Mouse (Mus musculus): ENCODE measurements around the gene Pip5k1a. TPM values are rescaled to one million over a fixed set of nuclear protein-coding genes. Genes with fewer than 3 reads are reported as not detected.
"Not testable (repeated sequence)": the region's sequence is repeated elsewhere in the genome, so short reads cannot be mapped to it uniquely, and the experiment has no call there.

The Pip5k1a gene
- polyA plus RNA-seq, 1 experiment from 2014 or later, result 12.5 TPM

DNA sequence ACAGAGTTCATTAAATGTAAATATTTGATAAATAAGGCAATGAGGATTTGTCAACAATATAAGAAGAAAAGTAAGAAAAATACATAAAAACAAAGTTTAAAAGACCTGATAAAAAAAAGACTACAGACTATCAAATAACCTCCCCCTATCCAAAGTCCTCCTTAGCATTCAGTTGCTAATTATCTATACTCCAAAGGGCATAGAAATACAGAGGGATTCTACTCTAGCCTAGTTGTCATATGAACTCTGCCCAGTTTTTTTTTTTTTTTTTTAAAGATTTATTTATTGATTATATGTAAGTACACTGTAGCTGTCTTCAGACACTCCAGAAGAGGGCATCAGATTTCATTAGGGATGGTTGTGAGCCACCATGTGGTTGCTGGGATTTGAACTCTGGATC lies 578 bp upstream of the Pip5k1a start:
- peak overlapping the region; percentile 43; the same call in 1 of the 2 replicates for H3K9ac ChIP-seq (ENCODE audit: low read length)
- not testable (repeated sequence) for H3K27me3 ChIP-seq (replicated peaks; ENCODE audit: control insufficient read depth, insufficient read depth, low read length); H3K27ac ChIP-seq (ENCODE audit: low read depth); H3K36me3 ChIP-seq (ENCODE audit: control insufficient read depth, insufficient read depth, low read length); H3K9me3 ChIP-seq (ENCODE audit: control insufficient read depth, low read length); DNase-seq (ENCODE audit: low spot score); ATAC-seq (replicated peaks; ENCODE audit: low FRiP score, low TSS enrichment, low read depth)
- peak overlapping the region; percentile 84 for H3K4me2 ChIP-seq (ENCODE audit: low read length)
- H3K4me3 ChIP-seq (ENCODE audit: low read depth, low read length), result peak overlapping the region; percentile 85
- peaks cover 16% of the 10 kb centered on the region for H3K4me1 ChIP-seq (replicated peaks; ENCODE audit: control insufficient read depth, insufficient read depth, low read length)

DNA sequence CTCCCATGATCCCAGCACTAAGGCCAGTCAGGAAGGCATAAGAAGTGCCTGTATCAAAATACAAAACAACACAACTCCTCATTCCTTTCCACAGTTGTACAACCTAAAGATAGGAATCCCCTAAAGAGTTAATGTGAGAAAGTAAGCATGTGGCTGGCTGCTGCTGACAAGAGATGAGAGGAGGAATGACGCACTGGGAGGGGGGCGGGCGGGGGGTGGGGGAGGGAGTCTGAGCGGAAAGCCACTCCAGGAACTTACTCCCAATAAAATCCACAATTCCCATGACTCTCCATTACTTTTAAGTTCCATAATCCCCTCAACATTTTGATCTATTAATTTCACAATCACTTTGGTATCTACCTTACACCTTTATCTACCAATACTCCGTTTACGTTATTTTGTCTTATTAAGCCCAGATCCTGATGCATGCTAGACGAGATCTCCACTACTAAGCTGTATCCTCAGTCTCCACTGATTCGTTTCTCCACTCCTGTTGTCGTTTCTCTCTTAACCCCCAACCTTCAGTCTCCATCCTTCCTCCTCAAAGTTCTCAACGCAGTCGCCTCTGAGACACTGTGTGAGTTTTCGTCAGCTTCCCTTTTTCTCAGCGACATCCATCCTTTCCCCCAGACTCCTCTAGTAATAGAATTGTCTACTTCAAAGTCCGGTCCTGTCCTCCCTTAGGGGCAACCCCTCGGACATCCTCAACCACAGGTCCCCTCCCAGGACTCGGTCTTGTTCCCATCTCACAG lies 968 bp downstream of the Pip5k1a start:
- H3K4me2 ChIP-seq (ENCODE audit: low read length), result peak overlapping the region; percentile 84
- peaks cover 10% of the 10 kb centered on the region for H3K4me1 ChIP-seq (replicated peaks; ENCODE audit: control insufficient read depth, insufficient read depth, low read length)
- peak overlapping the region; percentile 80 for H3K9ac ChIP-seq (ENCODE audit: low read length)
- ATAC-seq (replicated peaks; ENCODE audit: low FRiP score, low TSS enrichment, low read depth), result no peak; the same call in 1 of the 2 replicates
- H3K4me3 ChIP-seq (ENCODE audit: low read depth, low read length), result peak overlapping the region; percentile 85
- DNase-seq (ENCODE audit: low spot score), result no peak
- H3K9me3 ChIP-seq (ENCODE audit: control insufficient read depth, low read length), result no peaks in the 10 kb centered on the region
- H3K27me3 ChIP-seq (replicated peaks; ENCODE audit: control insufficient read depth, insufficient read depth, low read length), result no peaks in the 10 kb centered on the region
- peak overlapping the region; percentile 69 for H3K27ac ChIP-seq (ENCODE audit: low read depth)
- H3K36me3 ChIP-seq (ENCODE audit: control insufficient read depth, insufficient read depth, low read length), result peaks cover 9% of the 10 kb centered on the region; the same call in 1 of the 2 replicates
- WGBS, result under 1% methylated on average over 16 of the region's 16 CpGs

DNA sequence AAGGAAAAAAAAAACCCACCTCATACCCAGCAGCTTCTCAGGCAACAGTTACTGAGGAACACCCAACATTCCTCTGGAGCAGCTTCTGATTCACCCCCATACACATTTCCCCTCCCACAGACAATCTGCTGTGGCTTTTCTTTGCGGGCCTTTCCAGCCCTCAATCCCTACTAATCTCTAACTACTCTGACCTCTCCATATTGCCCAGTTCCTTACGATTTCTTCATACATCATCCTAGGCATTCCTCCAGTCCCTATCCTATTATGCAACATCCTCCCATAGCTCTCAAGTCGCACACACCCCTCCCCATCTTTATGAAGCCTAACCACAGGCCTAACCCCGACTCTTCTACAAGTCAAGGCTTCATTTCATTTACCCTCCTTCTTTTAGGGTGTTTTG lies 1.6 kb downstream of the Pip5k1a start:
- no peak overlapping the region for H3K27ac ChIP-seq (ENCODE audit: low read depth)
- H3K9ac ChIP-seq (ENCODE audit: low read length), result peak overlapping the region; percentile 80
- 47% methylated on average over 4 of the region's 4 CpGs for WGBS
- peak overlapping the region; percentile 85 for H3K4me3 ChIP-seq (ENCODE audit: low read depth, low read length)
- peak overlapping the region; percentile 84 for H3K4me2 ChIP-seq (ENCODE audit: low read length)
- peaks cover 10% of the 10 kb centered on the region; the same call in 1 of the 2 replicates for H3K36me3 ChIP-seq (ENCODE audit: control insufficient read depth, insufficient read depth, low read length)
- DNase-seq (ENCODE audit: low spot score) (no peak), ATAC-seq (replicated peaks; ENCODE audit: low FRiP score, low TSS enrichment, low read depth) (no peak)
- H3K27me3 ChIP-seq (replicated peaks; ENCODE audit: control insufficient read depth, insufficient read depth, low read length), result no peaks in the 10 kb centered on the region
- no peaks in the 10 kb centered on the region for H3K9me3 ChIP-seq (ENCODE audit: control insufficient read depth, low read length)
- H3K4me1 ChIP-seq (replicated peaks; ENCODE audit: control insufficient read depth, insufficient read depth, low read length), result peaks cover 10% of the 10 kb centered on the region

DNA sequence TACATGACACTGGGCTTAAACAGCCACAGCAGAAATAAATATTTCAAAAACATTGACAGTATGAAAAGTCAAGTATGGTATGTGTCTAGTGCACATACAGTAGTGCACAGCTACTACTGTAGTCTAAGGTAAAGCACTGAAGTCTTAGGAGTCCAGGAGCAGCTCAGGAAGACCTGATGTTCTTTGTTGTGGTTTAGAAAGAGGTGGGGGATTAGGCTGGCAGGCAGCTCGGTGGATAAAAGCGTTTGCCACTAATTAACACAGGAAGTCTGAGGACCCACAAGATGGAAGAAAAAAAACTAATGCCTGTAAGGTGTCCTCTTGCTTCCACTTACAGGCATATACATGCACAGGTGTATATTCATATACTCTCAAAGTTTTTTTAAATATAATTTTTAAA lies 5.9 kb downstream of the Pip5k1a start:
- Histone ChIP-seq H3K4me3 (ENCODE audit: low read depth, low read length) (no peak overlapping the region), H3K4me1 (replicated peaks; ENCODE audit: control insufficient read depth, insufficient read depth, low read length) (peaks cover 10% of the 10 kb centered on the region), H3K27ac (ENCODE audit: low read depth) (no peak overlapping the region), H3K36me3 (ENCODE audit: control insufficient read depth, insufficient read depth, low read length) (peaks cover 29% of the 10 kb centered on the region), H3K4me2 (ENCODE audit: low read length) (no peak overlapping the region), H3K9ac (ENCODE audit: low read length) (no peak overlapping the region), H3K9me3 (ENCODE audit: control insufficient read depth, low read length) (no peaks in the 10 kb centered on the region), H3K27me3 (replicated peaks; ENCODE audit: control insufficient read depth, insufficient read depth, low read length) (no peaks in the 10 kb centered on the region)
- ATAC-seq (replicated peaks; ENCODE audit: low FRiP score, low TSS enrichment, low read depth), result no peak
- no peak for DNase-seq (ENCODE audit: low spot score)
- WGBS, result 35% methylated on average over 2 of the region's 2 CpGs

DNA sequence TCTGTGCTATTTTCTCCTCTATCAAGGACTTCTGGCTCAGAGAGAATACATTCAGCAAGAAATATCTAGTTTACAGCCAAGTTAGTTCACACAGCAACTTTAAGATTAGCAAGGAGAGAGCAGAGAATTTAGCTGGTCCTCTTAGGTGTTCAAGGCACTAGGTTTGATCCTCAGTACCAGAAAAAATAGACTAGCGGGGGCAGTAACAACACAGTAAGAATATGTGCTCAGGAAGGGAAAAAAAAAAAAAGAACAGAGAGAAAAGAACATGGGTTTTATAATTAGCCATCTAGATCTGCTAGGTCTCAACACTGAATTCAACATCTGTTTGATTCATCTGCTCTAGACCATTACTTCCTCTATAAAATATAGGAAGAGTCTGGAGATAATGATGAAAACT lies 18.7 kb downstream of the Pip5k1a start:
- Histone ChIP-seq H3K4me2 (ENCODE audit: low read length) (no peak overlapping the region), H3K27ac (ENCODE audit: low read depth) (no peak overlapping the region), H3K9me3 (ENCODE audit: control insufficient read depth, low read length) (no peaks in the 10 kb centered on the region), H3K36me3 (ENCODE audit: control insufficient read depth, insufficient read depth, low read length) (0 out of 2 replicates have a peak, but pooled peaks cover under 1% of the 10 kb centered on the region), H3K4me1 (replicated peaks; ENCODE audit: control insufficient read depth, insufficient read depth, low read length) (no peaks in the 10 kb centered on the region), H3K27me3 (replicated peaks; ENCODE audit: control insufficient read depth, insufficient read depth, low read length) (no peaks in the 10 kb centered on the region), H3K4me3 (ENCODE audit: low read depth, low read length) (no peak overlapping the region), H3K9ac (ENCODE audit: low read length) (no peak overlapping the region)
- 100% methylated on average over 1 of the region's 1 CpGs for WGBS
- DNase-seq (ENCODE audit: low spot score), result no peak
- ATAC-seq (replicated peaks; ENCODE audit: low FRiP score, low TSS enrichment, low read depth), result no peak

DNA sequence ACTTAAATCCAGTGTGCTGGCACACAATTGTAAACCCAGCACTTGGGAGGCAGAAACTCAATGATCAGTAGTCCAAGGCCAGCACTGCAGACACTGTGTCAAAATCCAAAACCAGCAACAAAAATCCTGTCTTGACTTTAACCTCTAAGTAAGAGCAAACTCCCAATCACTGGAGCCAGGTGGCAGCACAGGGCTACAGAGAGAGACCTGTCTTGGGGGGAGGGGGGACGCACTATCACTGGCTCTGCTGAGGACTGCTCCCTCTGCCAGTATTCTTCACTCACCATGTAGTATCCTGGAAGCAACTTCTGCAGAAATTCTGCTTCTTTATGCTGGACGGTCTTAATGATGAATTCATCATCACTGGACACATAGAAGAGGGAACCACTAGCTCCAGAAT lies 35.1 kb downstream of the Pip5k1a start:
- DNase-seq (ENCODE audit: low spot score) (no peak), ATAC-seq (replicated peaks; ENCODE audit: low FRiP score, low TSS enrichment, low read depth) (no peak)
- H3K4me2 ChIP-seq (ENCODE audit: low read length), result no peak overlapping the region
- H3K4me1 ChIP-seq (replicated peaks; ENCODE audit: control insufficient read depth, insufficient read depth, low read length), result no peaks in the 10 kb centered on the region
- WGBS, result 90% methylated on average over 2 of the region's 2 CpGs
- H3K9ac ChIP-seq (ENCODE audit: low read length), result no peak overlapping the region
- H3K36me3 ChIP-seq (ENCODE audit: control insufficient read depth, insufficient read depth, low read length), result peaks cover 90% of the 10 kb centered on the region
- no peak overlapping the region for H3K4me3 ChIP-seq (ENCODE audit: low read depth, low read length)
- no peaks in the 10 kb centered on the region for H3K27me3 ChIP-seq (replicated peaks; ENCODE audit: control insufficient read depth, insufficient read depth, low read length)
- no peaks in the 10 kb centered on the region for H3K9me3 ChIP-seq (ENCODE audit: control insufficient read depth, low read length)
- H3K27ac ChIP-seq (ENCODE audit: low read depth), result no peak overlapping the region

DNA sequence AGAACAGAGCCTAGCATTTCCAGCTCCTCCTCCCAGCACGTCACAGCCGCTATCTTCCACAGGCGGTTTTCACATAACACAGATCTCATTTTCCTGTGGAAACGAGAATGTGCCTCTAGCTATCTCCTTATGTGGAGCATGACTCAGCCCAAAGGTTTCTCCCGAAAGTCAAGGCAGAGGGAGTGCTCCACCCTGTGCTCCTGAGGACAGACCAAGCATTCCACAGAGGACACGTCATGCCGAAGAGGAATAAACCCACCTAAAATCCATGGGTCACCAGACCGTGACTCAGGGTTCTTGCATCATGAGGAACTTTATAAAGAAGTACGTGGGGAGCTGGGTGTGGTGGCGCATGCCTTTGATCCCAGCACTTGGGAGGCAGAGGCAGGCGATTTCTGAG lies 40.2 kb downstream of the Pip5k1a start:
- Histone ChIP-seq H3K27me3 (replicated peaks; ENCODE audit: control insufficient read depth, insufficient read depth, low read length) (no peaks in the 10 kb centered on the region), H3K4me2 (ENCODE audit: low read length) (no peak overlapping the region), H3K9me3 (ENCODE audit: control insufficient read depth, low read length) (no peaks in the 10 kb centered on the region), H3K9ac (ENCODE audit: low read length) (no peak overlapping the region), H3K4me1 (replicated peaks; ENCODE audit: control insufficient read depth, insufficient read depth, low read length) (no peaks in the 10 kb centered on the region), H3K27ac (ENCODE audit: low read depth) (no peak overlapping the region), H3K36me3 (ENCODE audit: control insufficient read depth, insufficient read depth, low read length) (peaks cover 98% of the 10 kb centered on the region), H3K4me3 (ENCODE audit: low read depth, low read length) (no peak overlapping the region)
- DNase-seq (ENCODE audit: low spot score), result no peak
- no peak for ATAC-seq (replicated peaks; ENCODE audit: low FRiP score, low TSS enrichment, low read depth)
- 90% methylated on average over 11 of the region's 11 CpGs for WGBS

DNA sequence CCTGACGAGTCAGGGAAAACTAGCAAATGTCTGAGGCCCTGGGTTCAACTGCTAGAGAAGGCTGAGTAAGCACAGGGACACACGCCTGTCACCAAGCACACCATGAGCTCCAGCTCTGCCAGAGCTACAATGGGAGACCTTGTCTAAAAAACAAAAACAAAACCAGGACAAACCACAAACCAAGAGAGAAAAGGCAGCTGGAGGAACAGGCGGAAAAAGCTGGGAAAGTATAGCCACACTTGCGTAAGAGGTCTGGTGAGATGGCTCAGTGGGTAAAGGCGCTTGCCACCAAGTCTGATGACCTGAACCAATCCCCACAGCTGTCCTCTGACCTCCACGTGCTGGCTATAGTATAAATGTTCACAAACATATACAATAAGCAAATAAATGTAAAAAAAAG lies 40.6 kb downstream of the Pip5k1a start:
- Histone ChIP-seq H3K4me3 (ENCODE audit: low read depth, low read length) (no peak overlapping the region), H3K4me2 (ENCODE audit: low read length) (no peak overlapping the region), H3K27me3 (replicated peaks; ENCODE audit: control insufficient read depth, insufficient read depth, low read length) (no peaks in the 10 kb centered on the region), H3K9ac (ENCODE audit: low read length) (no peak overlapping the region), H3K27ac (ENCODE audit: low read depth) (no peak overlapping the region), H3K4me1 (replicated peaks; ENCODE audit: control insufficient read depth, insufficient read depth, low read length) (no peaks in the 10 kb centered on the region), H3K9me3 (ENCODE audit: control insufficient read depth, low read length) (no peaks in the 10 kb centered on the region), H3K36me3 (ENCODE audit: control insufficient read depth, insufficient read depth, low read length) (peaks cover 98% of the 10 kb centered on the region)
- DNase-seq (ENCODE audit: low spot score) (no peak), ATAC-seq (replicated peaks; ENCODE audit: low FRiP score, low TSS enrichment, low read depth) (no peak)
- WGBS, result 91% methylated on average over 6 of the region's 6 CpGs

DNA sequence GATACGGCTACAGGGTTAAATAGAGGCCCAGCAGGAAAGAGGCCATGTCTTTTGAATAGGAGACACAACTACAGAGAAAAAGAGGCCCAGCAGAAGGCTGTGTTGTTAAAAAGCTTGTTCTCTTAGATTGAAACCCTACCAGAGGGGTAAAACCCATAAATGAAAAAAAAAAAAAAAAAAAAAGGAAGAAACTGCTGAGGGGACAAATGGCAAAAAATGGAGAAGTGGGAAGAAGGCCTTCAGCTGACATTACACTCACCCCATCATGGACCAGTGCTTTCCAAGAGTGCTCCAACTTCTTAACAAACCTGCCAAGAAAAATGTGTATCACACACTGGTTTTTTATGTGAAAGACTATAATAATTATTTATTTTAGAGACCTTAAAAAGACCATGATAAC lies 41.2 kb downstream of the Pip5k1a start:
- no peak overlapping the region for H3K4me2 ChIP-seq (ENCODE audit: low read length)
- no peak for ATAC-seq (replicated peaks; ENCODE audit: low FRiP score, low TSS enrichment, low read depth)
- no peaks in the 10 kb centered on the region for H3K27me3 ChIP-seq (replicated peaks; ENCODE audit: control insufficient read depth, insufficient read depth, low read length)
- WGBS, result 92% methylated on average over 1 of the region's 1 CpGs
- no peak for DNase-seq (ENCODE audit: low spot score)
- no peaks in the 10 kb centered on the region for H3K9me3 ChIP-seq (ENCODE audit: control insufficient read depth, low read length)
- no peaks in the 10 kb centered on the region for H3K4me1 ChIP-seq (replicated peaks; ENCODE audit: control insufficient read depth, insufficient read depth, low read length)
- H3K27ac ChIP-seq (ENCODE audit: low read depth), result no peak overlapping the region
- H3K9ac ChIP-seq (ENCODE audit: low read length), result no peak overlapping the region
- H3K36me3 ChIP-seq (ENCODE audit: control insufficient read depth, insufficient read depth, low read length), result peaks cover 98% of the 10 kb centered on the region
- no peak overlapping the region for H3K4me3 ChIP-seq (ENCODE audit: low read depth, low read length)

All from intestine, embryonic 14.5 days (tissue).